Mouse (Mus musculus): ENCODE results near the gene Fbxl18. TPM values are rescaled to one million over a fixed set of nuclear protein-coding genes. Genes with fewer than 3 reads are reported as not detected.

Fbxl18 gene
- total and polyA plus RNA-seq, 3 experiments, result 4.6 to 7.4 TPM; not detected in 1

Other genes with a start within 250 kb of the Fbxl18 start
- gene Slc29a4, start 202.9 kb downstream of the Fbxl18 start, total RNA-seq (2012; rRNA removed), result not detected in 2 replicates
- not detected for gene Slc29a4, start 202.9 kb downstream of the Fbxl18 start, polyA plus RNA-seq (2012; ENCODE audit: insufficient read depth in 1 of 2, insufficient read length in 2 of 2, low read depth in 1 of 2, low replicate concordance in 2 of 2, missing spikeins in 1 of 2)
- gene Tnrc18, start 77.8 kb downstream of the Fbxl18 start, total RNA-seq (2012; rRNA removed), result 0.23 and 0.31 TPM in 2 replicates
- gene Tnrc18, start 77.8 kb downstream of the Fbxl18 start, polyA plus RNA-seq (2012; ENCODE audit: insufficient read depth in 1 of 2, insufficient read length in 2 of 2, low read depth in 1 of 2, low replicate concordance in 2 of 2, missing spikeins in 1 of 2), result 1 to 10 TPM in 1 of 2 experiments, not detected in 1; 3.4 TPM
- gene Actb, start 11.3 kb upstream of the Fbxl18 start, total RNA-seq (2012; rRNA removed), result 3,019 and 3,042 TPM in 2 replicates
- gene Actb, start 11.3 kb upstream of the Fbxl18 start, polyA plus RNA-seq (2012; ENCODE audit: insufficient read depth in 1 of 2, insufficient read length in 2 of 2, low read depth in 1 of 2, low replicate concordance in 2 of 2, missing spikeins in 1 of 2), result 1,000 to 10,000 TPM; 1,403 to 4,417 TPM
- gene Fscn1, start 64.9 kb upstream of the Fbxl18 start, total RNA-seq (2012; rRNA removed), result not detected in 2 replicates
- gene Fscn1, start 64.9 kb upstream of the Fbxl18 start, polyA plus RNA-seq (2012; ENCODE audit: insufficient read depth in 1 of 2, insufficient read length in 2 of 2, low read depth in 1 of 2, low replicate concordance in 2 of 2, missing spikeins in 1 of 2), result not detected
- gene Rnf216, start 217.6 kb upstream of the Fbxl18 start, total RNA-seq (2012; rRNA removed), result 16.4 and 17.1 TPM in 2 replicates
- gene Rnf216, start 217.6 kb upstream of the Fbxl18 start, polyA plus RNA-seq (2012; ENCODE audit: insufficient read depth in 1 of 2, insufficient read length in 2 of 2, low read depth in 1 of 2, low replicate concordance in 2 of 2, missing spikeins in 1 of 2), result 100 to 1,000 TPM in 1 of 2 experiments, 10 to 100 TPM in 1; 30.8 to 123 TPM